Mouse (Mus musculus): ENCODE measurements around the gene Snrk. TPM values are rescaled to one million over a fixed set of nuclear protein-coding genes. Genes with fewer than 3 reads are reported as not detected.
"Not testable (repeated sequence)": the region's sequence is repeated elsewhere in the genome, so short reads cannot be mapped to it uniquely, and the experiment has no call there.

The Snrk gene
- total RNA-seq, 2 experiments from 2014 or later: 127 to 163 TPM

DNA sequence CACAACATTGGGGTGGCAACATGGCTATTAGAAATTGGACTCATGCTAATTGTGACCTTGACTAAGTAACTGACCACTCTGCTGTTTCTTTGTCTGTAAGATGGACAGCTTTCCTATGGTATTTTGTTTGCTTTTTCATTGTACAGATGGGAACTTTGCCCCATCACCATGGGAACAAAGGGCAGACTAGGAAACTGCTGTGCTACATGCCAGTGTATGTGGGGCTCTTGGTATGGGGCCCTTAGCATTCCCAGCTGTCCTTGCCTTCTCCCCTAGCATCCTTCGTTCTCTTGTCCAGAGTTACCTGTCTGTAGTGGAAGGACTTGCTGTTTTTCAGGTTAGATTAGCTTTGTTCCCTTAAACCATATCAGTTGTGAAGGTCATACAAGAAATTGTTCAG lies 20.9 kb downstream of the Snrk start:
- intact Hi-C loops (cut with DNase I): loop anchor here (2.0 kb wide), 1 partner anchor 13 kb away; no protein-coding TSS in a partner anchor
- no peak for DNase-seq (ENCODE audit: low spot score)

DNA sequence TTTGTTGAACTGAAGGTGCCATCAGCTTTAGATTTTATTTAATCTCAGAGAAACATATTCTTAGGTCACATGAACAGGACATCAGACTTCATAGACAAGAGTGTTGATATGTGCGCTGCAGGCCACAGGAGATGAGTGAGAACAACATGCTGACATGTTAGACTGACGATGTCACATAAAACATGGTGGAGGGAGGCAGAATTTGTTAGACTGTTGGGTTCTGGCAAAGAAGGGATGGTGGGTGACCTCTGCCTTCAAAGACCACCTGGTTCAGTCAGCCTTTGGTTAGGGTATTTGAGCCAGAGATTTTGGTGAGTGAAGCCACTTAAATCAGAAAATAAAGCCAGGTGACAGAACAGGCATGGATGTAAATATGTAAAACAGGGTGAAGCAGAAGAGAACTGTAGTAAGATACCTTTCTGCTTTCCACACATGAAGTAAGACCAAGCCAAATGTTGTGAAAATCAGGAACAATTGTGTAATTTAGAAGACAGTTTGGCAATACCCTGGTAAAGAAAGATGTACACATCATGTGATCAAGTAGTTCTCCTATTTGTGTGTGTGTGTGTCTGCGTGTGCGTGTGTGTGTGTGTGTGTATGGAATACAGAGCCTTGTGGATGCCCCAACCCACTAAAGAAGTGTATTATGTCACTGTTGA lies 21.4 kb downstream of the Snrk start:
- intact Hi-C loops (cut with DNase I): loop anchor here (2.0 kb wide), 1 partner anchor 14 kb away; no protein-coding TSS in a partner anchor
- DNase-seq (ENCODE audit: low spot score): no peak

DNA sequence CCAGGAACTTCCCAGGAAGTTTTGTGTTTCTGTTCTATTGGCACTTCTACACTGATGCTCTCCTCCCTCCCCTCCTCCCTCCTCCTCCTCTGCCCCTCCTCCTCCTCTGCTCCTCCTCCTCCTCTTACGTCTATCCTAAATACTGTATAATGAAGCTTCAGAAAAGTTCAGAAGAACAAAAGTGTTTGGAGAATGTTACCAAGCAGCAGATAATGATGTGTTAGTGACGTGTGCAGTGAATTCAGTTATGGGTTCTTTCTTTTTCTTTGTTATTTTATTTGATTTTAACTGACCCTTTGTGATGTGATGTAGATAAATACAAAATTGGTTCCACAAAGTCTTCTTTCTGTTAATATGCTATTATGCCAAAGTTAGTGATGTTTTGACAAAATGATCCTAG lies 22.2 kb downstream of the Snrk start:
- DNase-seq (ENCODE audit: low spot score): no peak
- intact Hi-C loops (cut with DNase I): loop anchor here (2.0 kb wide), 1 partner anchor 14 kb away; no protein-coding TSS in a partner anchor

DNA sequence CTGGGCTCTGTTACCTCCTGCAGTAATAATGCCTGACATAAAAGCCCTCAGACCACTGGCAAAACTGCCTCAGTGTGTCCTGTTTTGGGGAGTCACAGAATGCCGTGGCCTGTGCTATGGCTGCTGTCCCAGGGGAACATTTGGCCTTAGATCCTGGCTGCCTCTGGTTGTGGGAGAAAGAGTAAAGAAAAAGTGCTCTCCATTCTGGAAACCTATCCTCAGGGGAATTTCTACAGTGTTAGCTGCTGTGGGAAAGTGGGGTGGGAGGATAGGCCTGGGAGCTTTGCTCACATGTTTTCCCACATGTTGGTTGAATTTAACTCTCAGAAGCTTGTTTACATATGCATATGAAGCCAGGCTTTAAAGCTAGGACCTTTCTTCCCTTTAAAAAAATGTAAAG lies 26.2 kb downstream of the Snrk start:
- intact Hi-C loops (cut with DNase I): no loop called here
- no peak for DNase-seq (ENCODE audit: low spot score)

DNA sequence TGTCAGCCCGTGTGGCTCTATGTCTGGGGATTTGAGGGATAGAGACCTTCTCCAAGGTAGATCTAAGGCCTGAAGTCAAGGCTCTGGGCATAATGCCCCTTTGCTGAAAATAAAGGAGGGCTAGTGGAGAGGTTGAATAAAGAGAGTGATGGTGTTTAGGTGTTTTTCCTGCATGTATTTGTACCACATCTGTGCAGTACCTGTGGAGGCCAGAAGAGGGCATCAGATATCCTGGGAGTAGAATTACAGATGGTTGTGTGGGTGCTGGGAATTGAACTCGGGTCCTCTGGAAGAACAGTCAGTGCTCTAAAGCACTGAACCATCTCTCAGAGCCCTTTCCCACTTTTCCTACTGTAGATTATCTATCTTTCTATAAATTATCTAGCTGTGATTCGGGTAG lies 27.7 kb downstream of the Snrk start:
- intact Hi-C loops (cut with DNase I): no loop called here

DNA sequence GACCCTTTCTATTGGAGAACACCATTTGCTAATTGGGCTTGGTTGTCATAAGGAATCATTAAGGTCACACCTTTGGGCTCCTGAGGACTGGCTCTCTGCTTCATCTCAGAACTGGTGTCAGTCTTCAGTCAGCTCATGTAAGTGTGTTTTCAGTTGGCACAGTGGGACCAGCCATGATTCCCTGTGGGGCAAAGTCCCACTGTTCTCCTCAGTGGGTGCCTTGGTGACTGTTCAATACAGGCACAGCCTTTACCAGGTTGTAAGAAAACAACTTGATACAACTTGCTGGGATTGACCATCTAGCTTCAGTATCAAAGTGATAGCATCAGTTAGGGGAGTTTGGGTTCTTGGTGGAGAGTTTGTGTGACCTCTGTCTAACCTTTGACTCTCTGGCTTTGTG lies 28.6 kb downstream of the Snrk start:
- no peak for DNase-seq (ENCODE audit: low spot score)

More for the DNA sequence above, 27.7 kb downstream of the Snrk start:
- no peak for DNase-seq (ENCODE audit: low spot score)

DNA sequence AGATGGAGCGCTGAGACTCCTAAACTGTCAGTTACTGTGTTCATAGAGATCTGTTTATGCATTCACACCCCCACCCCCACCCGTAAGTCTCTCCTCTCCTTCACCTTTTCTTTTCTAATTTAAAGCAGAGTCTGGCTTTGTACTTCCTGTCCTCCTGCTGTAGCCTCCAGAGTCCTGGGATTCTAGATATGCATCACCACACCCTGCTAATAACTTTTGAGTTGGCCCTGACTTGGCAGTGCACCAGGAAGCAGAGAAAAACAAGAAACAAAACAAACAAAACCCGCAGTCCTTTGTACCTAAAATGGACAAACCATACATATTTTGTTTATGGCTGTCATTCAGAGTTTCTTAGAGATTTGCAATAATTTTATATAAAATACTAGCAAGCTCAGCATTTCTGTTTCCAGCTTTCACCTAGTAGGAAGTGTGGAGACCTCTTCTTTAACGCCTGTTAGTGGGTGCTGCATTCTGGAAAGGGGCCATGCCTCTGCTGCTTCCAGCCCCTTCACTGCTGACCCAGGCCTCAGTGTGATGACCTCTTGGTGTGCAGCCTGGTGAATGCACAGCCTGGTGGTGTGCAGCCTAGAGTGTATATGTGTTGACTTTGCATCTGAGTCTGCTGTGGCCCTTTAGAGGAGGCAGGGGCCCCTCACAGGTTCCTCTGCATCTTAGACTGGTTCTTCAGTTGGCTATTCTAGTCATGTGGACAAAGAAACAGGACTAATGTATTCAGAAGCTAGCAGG lies 29.2 kb downstream of the Snrk start:
- DNase-seq (ENCODE audit: low spot score): no peak
- intact Hi-C loops (cut with DNase I): no loop called here

More for the DNA sequence above, 28.6 kb downstream of the Snrk start:
- intact Hi-C loops (cut with DNase I): no loop called here

DNA sequence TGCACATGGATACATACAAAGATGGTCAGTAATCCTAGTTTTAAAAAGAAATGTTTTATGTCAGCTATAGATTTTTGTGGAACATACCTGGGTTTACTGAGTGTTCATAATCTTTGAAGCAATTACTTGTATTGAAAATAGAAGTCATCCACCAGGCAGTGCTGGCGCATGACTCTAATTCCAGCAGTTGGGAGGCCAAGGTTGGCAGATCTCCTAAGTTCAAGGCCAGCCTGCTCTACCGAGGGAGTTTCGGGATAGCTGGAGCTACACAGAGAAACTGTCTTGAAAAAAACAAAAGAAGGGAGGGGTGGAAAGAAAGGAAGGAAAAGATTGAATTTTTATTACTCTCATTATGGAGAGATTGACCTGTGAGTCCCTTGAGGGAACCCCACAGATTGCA lies 31.3 kb downstream of the Snrk start:
- intact Hi-C loops (cut with DNase I): no loop called here
- DNase-seq (ENCODE audit: low spot score): no peak

DNA sequence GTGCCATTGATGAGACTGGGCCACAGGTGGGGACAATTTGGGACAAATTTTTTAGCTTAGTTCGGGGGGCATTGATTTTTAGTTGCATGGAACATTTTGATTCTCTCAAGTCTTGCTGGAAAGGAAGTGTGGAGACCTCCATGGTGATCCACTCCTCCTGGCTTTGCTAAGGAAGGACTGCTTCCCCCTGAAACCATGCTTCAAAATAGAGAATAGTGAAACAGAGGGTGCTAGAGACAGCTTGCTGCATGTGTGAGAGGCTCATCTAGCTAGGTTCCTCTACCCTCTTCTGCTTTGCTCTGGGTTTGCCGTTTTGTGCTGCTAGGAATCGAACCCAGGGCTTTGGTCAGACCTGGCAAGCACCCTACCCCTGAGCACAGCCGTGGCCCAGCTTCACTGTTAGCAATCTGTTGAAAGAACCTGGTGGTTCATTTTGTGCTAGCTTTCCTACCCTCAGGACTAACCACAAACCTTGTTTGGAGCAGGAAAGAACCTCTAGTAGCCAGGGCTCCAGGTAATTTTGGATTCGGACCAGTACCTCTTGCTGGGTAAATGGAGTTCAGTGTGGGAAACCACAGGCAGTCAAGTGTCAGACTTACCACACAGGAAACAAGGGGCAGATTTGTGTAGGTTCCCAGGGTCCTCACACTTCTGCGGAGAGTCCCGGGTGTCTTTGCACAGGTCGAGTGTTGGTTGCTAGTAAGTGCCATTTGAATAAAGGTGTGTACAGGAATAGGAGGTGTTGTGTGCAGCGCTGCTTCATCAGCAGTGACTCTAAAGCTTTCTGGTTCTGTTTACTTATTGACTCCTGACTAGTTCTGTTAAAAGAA lies 33.1 kb downstream of the Snrk start:
- intact Hi-C loops (cut with DNase I): no loop called here
- no peak for DNase-seq (ENCODE audit: low spot score)

DNA sequence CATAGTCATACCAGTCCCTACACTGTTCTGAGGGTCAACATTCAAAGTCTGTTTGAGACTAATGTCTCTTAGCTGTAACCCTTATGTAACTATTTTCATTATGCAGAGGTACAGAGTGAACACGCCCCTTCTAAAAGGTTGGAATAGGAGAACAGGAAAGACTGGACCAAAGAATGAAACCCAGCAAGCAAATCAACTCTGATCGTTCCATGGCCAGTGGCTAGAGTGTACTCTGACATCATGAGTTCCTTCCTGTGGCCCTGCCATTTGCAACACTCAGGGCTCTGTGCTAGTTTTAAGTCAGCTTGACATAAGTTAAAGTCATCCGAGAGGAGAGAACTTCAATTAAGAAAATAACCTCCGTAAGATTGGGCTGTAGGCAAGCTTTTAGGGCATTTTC lies 35.0 kb downstream of the Snrk start:
- no peak for DNase-seq (ENCODE audit: low spot score)

DNA sequence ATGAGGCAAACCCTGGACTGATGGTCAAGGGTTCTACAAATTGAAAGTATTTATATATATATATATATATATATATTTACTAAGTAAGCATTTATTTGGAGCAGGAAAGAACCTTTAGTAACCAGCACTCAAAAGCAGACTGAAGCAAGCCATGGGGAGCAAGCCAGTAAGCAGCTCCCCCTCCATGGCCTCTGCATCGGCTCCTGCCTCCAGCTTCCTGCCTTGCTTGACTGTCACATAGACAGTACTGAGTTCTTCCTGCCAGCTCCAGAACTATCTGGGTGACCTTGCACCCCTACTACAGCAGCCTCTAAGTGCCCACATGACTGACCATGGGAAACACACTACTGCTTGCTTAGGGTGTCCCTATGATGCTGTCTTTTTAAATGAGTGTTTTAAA lies 35.4 kb downstream of the Snrk start:
- intact Hi-C loops (cut with DNase I): no loop called here
- DNase-seq (ENCODE audit: low spot score): no peak

More for the DNA sequence above, 35.0 kb downstream of the Snrk start:
- intact Hi-C loops (cut with DNase I): no loop called here

DNA sequence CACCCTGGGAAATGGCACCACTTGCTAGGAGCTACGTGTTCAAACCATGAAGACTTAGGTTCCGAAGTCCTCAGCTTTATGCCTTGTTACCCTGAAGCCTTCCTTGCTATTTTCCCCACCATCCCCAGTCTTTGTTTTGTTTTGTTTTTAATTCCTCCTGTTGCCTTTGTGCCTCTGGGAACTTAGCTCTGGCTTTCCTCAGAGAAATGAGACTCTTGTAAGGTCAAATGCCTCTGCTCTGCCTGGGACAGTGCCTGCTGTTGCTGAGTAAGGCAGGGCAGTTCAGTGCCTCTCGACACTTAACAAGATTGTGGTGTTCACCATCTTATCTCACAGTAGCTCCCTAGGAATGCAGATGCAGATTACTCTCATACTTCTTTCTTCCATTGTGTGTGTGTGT lies 36.4 kb downstream of the Snrk start:
- intact Hi-C loops (cut with DNase I): no loop called here
- no peak for DNase-seq (ENCODE audit: low spot score)

DNA sequence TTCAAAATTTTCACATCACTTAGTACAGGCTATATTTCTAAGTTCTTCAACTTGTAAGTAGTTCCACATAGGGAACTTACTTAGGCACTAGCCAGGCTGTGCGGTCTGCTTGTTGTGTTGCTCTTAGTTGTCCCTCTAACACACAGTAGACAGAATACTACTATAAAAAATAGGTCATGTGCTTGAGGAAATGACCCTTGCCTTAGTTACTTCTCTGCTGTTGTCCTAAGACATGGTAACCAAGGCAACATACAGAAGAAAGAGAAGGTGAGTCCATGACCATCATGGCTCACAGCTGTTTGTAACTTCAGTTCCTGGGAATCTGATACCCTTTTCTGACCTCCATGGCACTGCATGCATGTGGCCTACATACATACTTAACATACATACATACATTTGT lies 38.1 kb downstream of the Snrk start:
- intact Hi-C loops (cut with DNase I): loop anchor here (5.0 kb wide), 1 partner anchor 33 kb away; no protein-coding TSS in a partner anchor
- DNase-seq (ENCODE audit: low spot score): no peak

DNA sequence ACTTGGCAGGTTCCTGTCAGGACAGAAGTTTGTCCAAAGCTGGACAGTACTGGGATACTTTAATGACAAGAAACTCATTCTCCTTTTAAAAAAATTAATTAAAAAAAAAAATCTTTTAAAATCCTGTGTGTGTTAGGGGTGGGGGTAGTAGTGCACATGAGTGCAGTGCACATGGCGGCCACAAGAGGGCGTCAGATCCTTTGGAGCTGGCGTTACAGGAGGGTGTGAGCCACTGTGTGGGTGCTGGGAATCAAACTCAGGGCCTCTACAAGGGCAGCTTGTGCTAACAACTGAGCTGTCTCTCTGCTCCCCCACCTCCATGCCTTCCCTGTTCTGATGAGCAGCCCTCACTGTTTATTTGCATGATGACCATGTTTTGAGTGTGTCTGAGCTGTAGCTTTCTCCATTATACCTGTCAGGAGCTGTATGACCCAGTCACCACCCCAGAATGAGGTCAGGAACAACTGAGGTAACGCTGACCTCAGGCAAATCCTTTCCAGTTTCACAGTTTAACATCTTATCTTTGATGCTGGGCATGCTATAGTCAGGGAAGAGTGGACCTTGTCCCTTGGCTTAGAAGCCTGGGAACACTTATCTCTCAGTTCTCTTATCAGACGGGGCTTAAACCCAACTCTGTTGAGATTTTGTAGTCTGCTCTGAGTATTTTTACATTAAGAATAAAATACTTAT lies 39.5 kb downstream of the Snrk start:
- DNase-seq (ENCODE audit: low spot score): no peak
- intact Hi-C loops (cut with DNase I): loop anchor here (5.0 kb wide), 1 partner anchor 34 kb away; no protein-coding TSS in a partner anchor

DNA sequence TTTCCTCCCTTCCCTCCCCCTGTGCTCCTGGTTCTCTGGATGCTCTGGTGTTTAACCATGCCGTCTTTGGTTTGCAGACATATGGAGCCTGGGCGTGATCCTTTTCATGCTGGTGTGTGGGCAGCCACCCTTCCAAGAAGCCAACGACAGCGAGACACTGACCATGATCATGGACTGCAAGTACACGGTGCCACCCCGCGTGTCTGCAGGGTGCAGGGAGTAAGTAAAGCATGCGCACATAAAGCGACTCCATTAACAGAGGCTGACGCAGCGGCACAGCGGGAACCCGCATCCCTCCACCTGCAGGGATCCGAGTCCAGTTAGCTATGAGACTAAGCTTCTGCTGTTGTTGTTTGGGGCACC lies 40.0 kb downstream of the Snrk start:
- intact Hi-C loops (cut with DNase I): loop anchor here (5.0 kb wide), 1 partner anchor 35 kb away; no protein-coding TSS in a partner anchor
- DNase-seq (ENCODE audit: low spot score): no peak

DNA sequence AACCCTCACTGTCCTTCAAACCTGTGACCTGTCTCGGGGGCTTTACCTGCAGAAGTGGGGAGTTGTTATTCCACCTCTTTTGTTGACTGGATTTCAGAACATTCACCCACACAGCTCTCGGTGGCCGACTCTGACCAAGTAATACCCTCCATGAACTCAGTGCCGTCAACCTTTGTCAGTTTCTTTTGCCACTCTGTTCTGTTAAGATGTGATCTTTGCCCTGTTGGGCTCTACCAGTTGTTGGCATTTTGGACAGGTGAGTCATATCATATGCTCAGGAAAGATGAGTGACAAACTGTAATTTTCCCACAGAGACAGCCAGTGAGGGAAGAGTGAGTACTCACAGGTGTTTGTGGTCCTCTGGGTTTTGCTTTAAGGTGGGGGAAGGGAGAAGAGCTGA lies 47.5 kb downstream of the Snrk start:
- intact Hi-C loops (cut with DNase I): no loop called here
- DNase-seq (ENCODE audit: low spot score): no peak

DNA sequence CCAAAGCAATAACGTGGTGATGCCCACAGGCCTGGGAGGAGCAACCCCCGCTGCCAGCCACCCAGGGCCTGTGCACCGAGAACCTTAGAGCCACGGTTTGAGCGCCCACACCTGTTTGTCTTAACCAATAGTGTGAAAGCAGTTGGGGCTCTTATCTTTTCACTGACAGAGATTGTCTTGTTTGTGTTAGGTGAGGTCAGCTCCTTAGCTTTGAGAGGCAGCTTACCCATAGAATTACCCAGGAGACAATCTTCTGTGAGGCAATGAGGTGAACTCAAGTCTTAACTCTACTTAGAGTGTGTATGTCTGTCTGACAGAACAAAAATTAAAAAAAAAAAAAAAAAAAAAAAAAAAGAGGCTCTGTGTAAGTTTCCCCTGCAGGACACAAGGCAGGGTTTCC lies 50.7 kb downstream of the Snrk start:
- intact Hi-C loops (cut with DNase I): not testable (repeated sequence)

DNA sequence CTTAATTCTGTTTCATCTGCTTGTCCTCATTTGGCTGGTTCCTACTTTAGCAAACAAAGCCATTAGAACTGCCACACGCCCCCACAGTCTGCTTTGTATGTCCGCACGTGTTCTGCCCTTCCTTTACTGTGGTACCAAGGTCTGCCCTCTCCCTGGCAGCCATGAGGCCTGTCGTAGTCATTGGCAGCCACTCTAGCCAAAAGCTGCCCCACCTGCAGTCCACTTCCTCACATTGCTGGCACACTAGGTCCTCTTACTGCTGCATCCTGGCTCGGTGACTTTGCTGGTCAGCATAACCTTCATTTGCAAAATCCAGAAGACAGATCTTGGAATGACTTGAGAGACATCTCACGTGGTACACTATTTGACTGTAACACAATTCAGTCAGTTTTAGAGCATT lies 52.8 kb downstream of the Snrk start:
- intact Hi-C loops (cut with DNase I): no loop called here

More for the DNA sequence above, 50.7 kb downstream of the Snrk start:
- DNase-seq (ENCODE audit: low spot score): not testable (repeated sequence)

DNA sequence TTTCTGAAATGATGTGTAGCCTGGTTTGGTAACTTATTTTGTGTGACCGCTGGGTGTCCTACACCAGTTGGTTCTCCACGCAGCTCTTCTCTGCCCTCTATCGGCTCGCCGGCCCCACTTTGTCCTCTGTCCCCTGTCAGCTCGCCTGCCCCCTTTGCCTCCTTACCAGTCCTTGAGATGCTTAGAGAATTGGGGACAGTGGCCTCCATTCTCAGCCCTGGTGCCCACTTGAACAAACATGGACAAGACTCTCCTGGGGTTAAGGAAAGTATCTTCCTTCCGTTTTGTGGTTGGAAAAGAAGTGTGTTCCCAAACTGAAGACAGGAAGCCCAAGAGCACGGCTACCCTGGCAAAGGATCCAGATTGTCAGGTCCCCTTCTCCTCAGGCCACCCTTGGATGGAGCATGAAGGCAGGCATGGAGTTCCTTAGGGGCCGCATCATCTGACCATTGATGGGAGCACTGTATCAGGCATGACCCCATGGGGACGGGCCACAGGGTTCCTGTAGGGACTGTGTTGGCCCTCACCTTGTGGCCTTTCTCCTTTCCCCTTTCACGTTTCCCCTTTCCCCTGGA lies 55.6 kb downstream of the Snrk start:
- DNase-seq (ENCODE audit: low spot score): no peak
- intact Hi-C loops (cut with DNase I): no loop called here

More for the DNA sequence above, 52.8 kb downstream of the Snrk start:
- DNase-seq (ENCODE audit: low spot score): no peak
